Mouse (Mus musculus) thymus, adult 2 months (tissue): Measurements from ENCODE around the gene Olfr1278.

Source experiments
- CTCF ChIP-seq: fragments of 200-500 bp; IDR thresholded peaks from 2 replicates; pipeline ENCODE4 v1.5.1; 2012; ENCODE audit warnings: mild to moderate bottlenecking, control low read depth, low read length, moderate library complexity, borderline replicate concordance; ENCODE audit not compliant: control insufficient read depth, poor library complexity, insufficient read depth; ENCODE audit errors: extremely low read depth
- POLR2A ChIP-seq: fragments of 200-500 bp; IDR thresholded peaks from 2 replicates; pipeline ENCODE4 v1.6.1; 2012; ENCODE audit warnings: mild to moderate bottlenecking, low read length, control low read depth, moderate library complexity; ENCODE audit not compliant: control insufficient read depth, poor library complexity, insufficient read depth; ENCODE audit errors: extremely low read depth

- TF ChIP-seq POLR2A = no peak
- TF ChIP-seq CTCF = no peak
Measured at GRCm38 (mm10) chr2:111313717-111314116, 23.8 kb downstream of the Olfr1278 start, which contains the start of gene Olfr1280.
